ENCODE assay signal across 29 mouse cellular contexts in the genomic region with DNA sequence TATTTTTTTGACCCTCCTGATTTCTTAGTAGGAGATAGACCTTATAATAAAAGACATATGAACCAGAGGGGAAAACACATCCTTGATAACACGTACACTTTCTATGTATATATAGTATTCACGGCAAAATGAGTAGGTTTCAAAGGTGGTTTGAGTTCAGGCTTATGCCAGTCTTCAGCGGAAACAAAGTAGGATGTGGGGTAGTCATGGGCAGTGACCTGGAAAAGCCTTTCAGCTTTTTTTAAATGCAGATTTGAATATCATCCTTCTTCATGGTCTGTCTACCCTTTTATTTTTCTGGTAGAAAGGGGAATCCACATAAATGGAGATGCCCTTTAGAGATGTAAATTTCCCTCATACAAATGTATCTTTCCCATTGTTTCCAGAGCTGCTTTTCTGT. TPM values are rescaled to one million over a fixed set of nuclear protein-coding genes. Genes with fewer than 3 reads are reported as not detected.
"Had no signal": no experiment of that assay in that cellular context is flagged by ENCODE, and none has a peak within 500 bp of the region (broad histone marks: within the 10 kb centered on the region; RNA-seq: fewer than 3 reads in every experiment).

No protein-coding gene starts in this region.

- H3K27me3 ChIP-seq: kidney, embryonic 15.5 days; limb, embryonic 12.5 days; limb, embryonic 15.5 days; midbrain, embryonic 13.5 days had no signal

- H3K9ac ChIP-seq: kidney, embryonic 15.5 days; limb, embryonic 12.5 days; limb, embryonic 15.5 days; liver, embryonic 14.5 days; liver, postnatal 0 days; lung, embryonic 14.5 days; midbrain, embryonic 13.5 days had no signal

- ATAC-seq: liver, postnatal 0 days; lung, postnatal 0 days; midbrain, embryonic 13.5 days had no signal

- H3K27ac ChIP-seq: kidney, embryonic 15.5 days; left cerebral cortex, adult 2 months; limb, embryonic 12.5 days; limb, embryonic 15.5 days; liver, embryonic 14.5 days; macrophage; midbrain, embryonic 13.5 days had no signal

- H3K4me1 ChIP-seq: midbrain, embryonic 13.5 days had no signal

- H3K9me3 ChIP-seq: kidney, embryonic 15.5 days; limb, embryonic 12.5 days; limb, embryonic 15.5 days; midbrain, embryonic 13.5 days had no signal

- H3K4me3 ChIP-seq: kidney, embryonic 15.5 days; left cerebral cortex, adult 2 months; limb, embryonic 12.5 days; limb, embryonic 15.5 days; midbrain, embryonic 13.5 days had no signal

- H3K4me2 ChIP-seq: kidney, embryonic 15.5 days; limb, embryonic 12.5 days; limb, embryonic 15.5 days; liver, embryonic 11.5 days; lung, embryonic 14.5 days; midbrain, embryonic 13.5 days had no signal

- H3K36me3 ChIP-seq: kidney, embryonic 15.5 days; limb, embryonic 12.5 days; limb, embryonic 15.5 days; midbrain, embryonic 13.5 days had no signal

- DNase-seq: kidney, adult 8-10 months; kidney, postnatal 10 days; kidney, postnatal 36 days; layer of hippocampus, postnatal 36 days; left cerebral cortex, postnatal 4 days; liver, postnatal 0 days; lung, embryonic 14.5 days; right cerebral cortex, adult 18-20 months; right cerebral cortex, postnatal 14 days; right cerebral cortex, postnatal 4 days; thymus, adult 18-20 months; thymus, postnatal 36 days had no signal

RNA-seq across cellular contexts. Expression of gene Fam50b, which starts 29.8 kb away (rescaled TPM):
- total RNA-seq: layer of hippocampus, adult 8-10 months; layer of hippocampus, postnatal 10 days; layer of hippocampus, postnatal 36 days; left cerebral cortex, adult 2 months; left cerebral cortex, postnatal 10 days; left cerebral cortex, postnatal 4 days; megakaryocyte, adult 5-6 weeks had no signal
- polyA plus RNA-seq: kidney, embryonic 15.5 days; limb, embryonic 12.5 days; limb, embryonic 15.5 days; liver, embryonic 11.5 days; lung, embryonic 14.5 days; macrophage; midbrain, embryonic 13.5 days; midbrain, postnatal 0 days; neural tube, embryonic 11.5 days; neural tube, embryonic 14.5 days; stomach, embryonic 16.5 days had no signal

RNA-seq across cellular contexts. Expression of gene Pxdc1, which starts 51.5 kb away (rescaled TPM):
- total RNA-seq: megakaryocyte, adult 5-6 weeks had no signal
